Mouse (Mus musculus): Measurements from ENCODE around the gene Nsun7. TPM values are rescaled to one million over a fixed set of nuclear protein-coding genes. Genes with fewer than 3 reads are reported as not detected.

Gene Nsun7
- total RNA-seq, 1 experiment from 2014 or later = 2.1 TPM

Other genes starting within 250 kb of the Nsun7 start
- gene Rbm47, start 86.8 kb upstream of the Nsun7 start, total RNA-seq (2017) = 1.9 and 8.6 TPM in 2 replicates